Mouse (Mus musculus): Measurements from ENCODE around the gene Tnni3k. TPM values are rescaled to one million over a fixed set of nuclear protein-coding genes. Genes with fewer than 3 reads are reported as not detected.

Gene Tnni3k
- polyA plus RNA-seq, 1 experiment, result not detected

- Histone ChIP-seq H3K27ac (ENCODE audit: insufficient read depth, low read length) (no peak overlapping the region), H3K4me3 (ENCODE audit: extremely low read depth, insufficient read depth, insufficient read length) (no peak overlapping the region), H3K27me3 (ENCODE audit: control insufficient read depth, insufficient read depth, low read length) (no peaks in the 10 kb centered on the region), H3K36me3 (ENCODE audit: control insufficient read depth, insufficient read depth, low read length) (no peaks in the 10 kb centered on the region), H3K4me1 (ENCODE audit: control insufficient read depth, insufficient read depth, insufficient read length) (no peaks in the 10 kb centered on the region)
- DNase-seq (ENCODE audit: low read depth in 1 of 2, low spot score in 2 of 2), result no peak
- 89% methylated on average over 9 of the region's 9 CpGs for WGBS
- no peak for TF ChIP-seq POLR2A (IDR thresholded peaks at IDR 0.05; ENCODE audit: low read depth, low read length)
- no peak for TF ChIP-seq CTCF (IDR thresholded peaks at IDR 0.05; ENCODE audit: extremely low read depth, insufficient read depth, insufficient read length, insufficient replicate concordance)
Observed at GRCm38 (mm10) chr3:155030200-155030599, 25.0 kb downstream of the Tnni3k start.

DNA sequence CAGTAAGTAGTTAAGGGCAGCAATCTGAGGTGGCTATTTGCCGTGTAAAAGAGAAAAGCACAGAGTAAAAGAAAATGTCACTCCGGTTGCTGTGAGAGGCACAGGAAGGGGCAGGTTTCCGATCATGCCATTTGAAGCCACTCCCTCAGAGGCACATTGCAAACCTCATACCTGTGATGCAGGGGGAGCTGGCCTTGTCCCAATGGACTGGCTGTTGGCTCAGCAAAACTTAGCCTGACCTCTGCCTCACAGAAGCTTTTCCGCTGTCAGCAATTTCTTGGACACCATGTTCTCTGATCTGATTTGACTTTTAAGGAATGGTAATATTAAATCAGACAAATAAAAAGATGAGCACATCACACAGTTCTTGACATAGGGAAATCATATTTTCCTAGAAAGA lies 52.4 kb downstream of the Tnni3k start:
- 72% methylated on average over 4 of the region's 4 CpGs for WGBS
- H3K4me1 ChIP-seq (ENCODE audit: control insufficient read depth, insufficient read depth, insufficient read length), result no peaks in the 10 kb centered on the region
- no peak overlapping the region for H3K4me3 ChIP-seq (ENCODE audit: extremely low read depth, insufficient read depth, insufficient read length)
- no peaks in the 10 kb centered on the region for H3K36me3 ChIP-seq (ENCODE audit: control insufficient read depth, insufficient read depth, low read length)
- no peaks in the 10 kb centered on the region for H3K27me3 ChIP-seq (ENCODE audit: control insufficient read depth, insufficient read depth, low read length)
- no peak overlapping the region for H3K27ac ChIP-seq (ENCODE audit: insufficient read depth, low read length)
- no peak for TF ChIP-seq CTCF (IDR thresholded peaks at IDR 0.05; ENCODE audit: extremely low read depth, insufficient read depth, insufficient read length, insufficient replicate concordance)
- TF ChIP-seq POLR2A (IDR thresholded peaks at IDR 0.05; ENCODE audit: low read depth, low read length), result no peak
- no peak for DNase-seq (ENCODE audit: low read depth in 1 of 2, low spot score in 2 of 2)

- no peak for DNase-seq (ENCODE audit: low read depth in 1 of 2, low spot score in 2 of 2)
- Histone ChIP-seq H3K36me3 (ENCODE audit: control insufficient read depth, insufficient read depth, low read length) (no peaks in the 10 kb centered on the region), H3K4me1 (ENCODE audit: control insufficient read depth, insufficient read depth, insufficient read length) (no peaks in the 10 kb centered on the region), H3K27me3 (ENCODE audit: control insufficient read depth, insufficient read depth, low read length) (no peaks in the 10 kb centered on the region), H3K4me3 (ENCODE audit: extremely low read depth, insufficient read depth, insufficient read length) (no peak overlapping the region), H3K27ac (ENCODE audit: insufficient read depth, low read length) (no peak overlapping the region)
- TF ChIP-seq POLR2A (IDR thresholded peaks at IDR 0.05; ENCODE audit: low read depth, low read length) (no peak), CTCF (IDR thresholded peaks at IDR 0.05; ENCODE audit: extremely low read depth, insufficient read depth, insufficient read length, insufficient replicate concordance) (no peak)
Observed at GRCm38 (mm10) chr3:155001056-155001455, 54.2 kb downstream of the Tnni3k start.

DNA sequence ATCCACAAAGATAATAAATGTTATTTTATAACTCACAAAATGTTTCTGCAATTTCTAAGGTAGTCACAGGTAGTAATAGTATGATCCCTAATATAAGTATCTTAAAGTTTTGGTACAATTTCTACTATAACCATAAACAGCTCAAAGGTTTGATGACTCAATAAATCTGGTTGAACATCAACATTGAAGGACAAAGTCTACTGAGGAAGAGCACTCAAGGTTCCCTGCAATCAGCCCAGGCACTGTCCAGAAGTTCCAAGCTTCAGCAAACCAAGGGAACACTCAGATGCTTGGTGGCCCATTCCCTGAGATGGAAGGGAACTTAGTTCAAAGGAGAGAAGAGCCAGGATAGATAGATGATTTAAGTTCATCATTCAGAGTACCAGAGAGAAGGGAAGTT lies 62.5 kb downstream of the Tnni3k start:
- no peak for DNase-seq (ENCODE audit: low read depth in 1 of 2, low spot score in 2 of 2)
- no peak overlapping the region for H3K4me3 ChIP-seq (ENCODE audit: extremely low read depth, insufficient read depth, insufficient read length)
- TF ChIP-seq CTCF (IDR thresholded peaks at IDR 0.05; ENCODE audit: extremely low read depth, insufficient read depth, insufficient read length, insufficient replicate concordance) (no peak), POLR2A (IDR thresholded peaks at IDR 0.05; ENCODE audit: low read depth, low read length) (no peak)
- H3K4me1 ChIP-seq (ENCODE audit: control insufficient read depth, insufficient read depth, insufficient read length), result no peaks in the 10 kb centered on the region
- H3K36me3 ChIP-seq (ENCODE audit: control insufficient read depth, insufficient read depth, low read length), result no peaks in the 10 kb centered on the region
- no peaks in the 10 kb centered on the region for H3K27me3 ChIP-seq (ENCODE audit: control insufficient read depth, insufficient read depth, low read length)
- no peak overlapping the region for H3K27ac ChIP-seq (ENCODE audit: insufficient read depth, low read length)

GRCm38 (mm10) chr3:154979101-154979500 lies 76.1 kb downstream of the Tnni3k start:
- no peak overlapping the region for H3K27ac ChIP-seq (ENCODE audit: insufficient read depth, low read length)
- H3K4me3 ChIP-seq (ENCODE audit: extremely low read depth, insufficient read depth, insufficient read length), result no peak overlapping the region
- no peaks in the 10 kb centered on the region for H3K27me3 ChIP-seq (ENCODE audit: control insufficient read depth, insufficient read depth, low read length)
- 81% methylated on average over 7 of the region's 7 CpGs for WGBS
- no peaks in the 10 kb centered on the region for H3K36me3 ChIP-seq (ENCODE audit: control insufficient read depth, insufficient read depth, low read length)
- TF ChIP-seq CTCF (IDR thresholded peaks at IDR 0.05; ENCODE audit: extremely low read depth, insufficient read depth, insufficient read length, insufficient replicate concordance) (no peak), POLR2A (IDR thresholded peaks at IDR 0.05; ENCODE audit: low read depth, low read length) (no peak)
- H3K4me1 ChIP-seq (ENCODE audit: control insufficient read depth, insufficient read depth, insufficient read length), result no peaks in the 10 kb centered on the region
- no peak for DNase-seq (ENCODE audit: low read depth in 1 of 2, low spot score in 2 of 2)

- TF ChIP-seq CTCF (IDR thresholded peaks at IDR 0.05; ENCODE audit: extremely low read depth, insufficient read depth, insufficient read length, insufficient replicate concordance) (no peak), POLR2A (IDR thresholded peaks at IDR 0.05; ENCODE audit: low read depth, low read length) (no peak)
- Histone ChIP-seq H3K36me3 (ENCODE audit: control insufficient read depth, insufficient read depth, low read length) (no peaks in the 10 kb centered on the region), H3K4me3 (ENCODE audit: extremely low read depth, insufficient read depth, insufficient read length) (no peak overlapping the region), H3K4me1 (ENCODE audit: control insufficient read depth, insufficient read depth, insufficient read length) (no peaks in the 10 kb centered on the region), H3K27ac (ENCODE audit: insufficient read depth, low read length) (no peak overlapping the region), H3K27me3 (ENCODE audit: control insufficient read depth, insufficient read depth, low read length) (no peaks in the 10 kb centered on the region)
- no peak for DNase-seq (ENCODE audit: low read depth in 1 of 2, low spot score in 2 of 2)
- 90% methylated on average over 1 of the region's 1 CpGs for WGBS
Observed at GRCm38 (mm10) chr3:154971626-154972025, 83.6 kb downstream of the Tnni3k start.

DNA sequence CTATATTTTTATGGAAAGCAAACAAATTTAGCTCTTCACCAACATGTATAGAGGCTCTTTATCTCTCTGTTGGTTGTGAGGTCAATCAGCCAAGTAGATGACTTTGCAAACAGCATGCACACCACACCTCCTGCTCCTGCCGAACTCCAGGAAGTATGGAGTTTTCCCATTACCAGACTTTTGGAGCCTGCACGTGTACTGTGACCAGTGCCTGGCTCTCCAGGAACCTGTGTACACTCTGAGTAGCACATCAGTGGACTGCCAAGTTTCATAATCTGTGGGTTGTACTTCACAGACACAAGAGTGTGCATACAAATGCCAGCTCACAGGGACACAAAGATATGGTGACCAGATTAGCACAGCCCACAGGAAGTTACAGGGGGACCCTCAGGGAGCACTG lies 84.2 kb downstream of the Tnni3k start:
- Histone ChIP-seq H3K4me3 (ENCODE audit: extremely low read depth, insufficient read depth, insufficient read length) (no peak overlapping the region), H3K4me1 (ENCODE audit: control insufficient read depth, insufficient read depth, insufficient read length) (no peaks in the 10 kb centered on the region), H3K27me3 (ENCODE audit: control insufficient read depth, insufficient read depth, low read length) (no peaks in the 10 kb centered on the region), H3K27ac (ENCODE audit: insufficient read depth, low read length) (no peak overlapping the region), H3K36me3 (ENCODE audit: control insufficient read depth, insufficient read depth, low read length) (no peaks in the 10 kb centered on the region)
- no peak for DNase-seq (ENCODE audit: low read depth in 1 of 2, low spot score in 2 of 2)
- TF ChIP-seq POLR2A (IDR thresholded peaks at IDR 0.05; ENCODE audit: low read depth, low read length), result no peak
- TF ChIP-seq CTCF (IDR thresholded peaks at IDR 0.05; ENCODE audit: extremely low read depth, insufficient read depth, insufficient read length, insufficient replicate concordance), result no peak
- WGBS, result 73% methylated on average over 2 of the region's 2 CpGs

Measured in spleen, adult 2 months (tissue).